Mouse (Mus musculus) adrenal gland, adult 18-20 months (tissue): ENCODE results near the gene Ppil1. TPM values are rescaled to one million over a fixed set of nuclear protein-coding genes. Genes with fewer than 3 reads are reported as not detected.
"Not testable (repeated sequence)": the region's sequence is repeated elsewhere in the genome, so short reads cannot be mapped to it uniquely, and the experiment has no call there.

Experiments used
- DNase-seq, 2 experiments: peaks; one replicate each; pipeline ENCODE4 v3.0.0; 2021 to 2022; ENCODE audit warnings: low spot score in 2 of 2
- total RNA-seq, 2 experiments: library from RNA; stranded (reverse); gene quantifications; 1 replicate in 1 of 2; 2 replicates in 1 of 2; pipeline ENCODE4 v1.2.3; 2021

The Ppil1 gene
- total RNA-seq, 2 experiments from 2014 or later, result 21.3 to 22.4 TPM

DNA sequence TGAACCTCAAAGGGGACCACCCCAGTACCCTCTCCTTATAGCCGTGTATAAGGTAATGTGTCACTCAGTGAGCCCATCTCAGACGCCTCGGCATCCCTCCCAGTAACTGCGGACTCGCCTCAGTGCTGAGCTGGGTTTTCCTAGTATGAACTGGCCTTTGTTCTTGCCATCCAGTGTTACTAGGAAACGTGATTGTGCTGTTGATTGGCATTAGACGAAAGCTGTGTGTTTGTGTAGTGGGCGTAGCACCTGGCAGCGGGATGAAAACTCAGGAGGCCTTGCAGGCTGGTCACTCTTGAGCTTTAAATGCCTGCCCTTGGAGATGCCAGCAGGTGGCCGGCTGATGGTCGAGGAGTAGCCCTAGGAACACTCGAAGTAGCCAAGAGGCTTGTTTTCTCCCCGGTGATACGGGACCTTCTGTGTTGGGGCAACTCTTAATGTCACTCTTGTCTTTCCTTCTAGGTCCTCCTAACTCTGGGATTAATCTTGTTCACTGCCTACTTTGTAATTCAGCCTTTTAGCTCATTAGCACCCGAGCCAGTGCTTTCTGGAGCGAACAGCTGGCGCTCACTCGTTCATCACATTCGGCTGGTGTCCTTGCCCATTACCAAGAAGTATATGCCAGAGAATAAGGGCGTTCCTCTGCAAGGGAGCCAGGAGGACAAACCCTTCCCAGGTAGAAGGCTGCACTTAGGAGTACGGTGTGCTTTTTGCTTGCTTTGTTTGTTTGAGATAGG lies 18.4 kb upstream of the Ppil1 start:
- no peak for DNase-seq

- DNase-seq, result no peak
Measured at GRCm38 (mm10) chr17:29281541-29281940, 17.6 kb upstream of the Ppil1 start.

- no peak for DNase-seq
Measured at GRCm38 (mm10) chr17:29280422-29280821, 16.4 kb upstream of the Ppil1 start.

- no peak for DNase-seq
Measured at GRCm38 (mm10) chr17:29273889-29274288, 9.9 kb upstream of the Ppil1 start.

GRCm38 (mm10) chr17:29273156-29273555 lies 9.2 kb upstream of the Ppil1 start:
- no peak for DNase-seq

- no peak for DNase-seq
Measured at GRCm38 (mm10) chr17:29270148-29270698, 6.2 kb upstream of the Ppil1 start.

GRCm38 (mm10) chr17:29269349-29269706 lies 5.3 kb upstream of the Ppil1 start:
- no peak for DNase-seq

GRCm38 (mm10) chr17:29268682-29269348 lies 4.8 kb upstream of the Ppil1 start, which contains the start of gene BC004004:
TSS of gene BC004004 (plus strand) at chr17:29268788.
- DNase-seq, result peak; percentile 92 to 94

DNA sequence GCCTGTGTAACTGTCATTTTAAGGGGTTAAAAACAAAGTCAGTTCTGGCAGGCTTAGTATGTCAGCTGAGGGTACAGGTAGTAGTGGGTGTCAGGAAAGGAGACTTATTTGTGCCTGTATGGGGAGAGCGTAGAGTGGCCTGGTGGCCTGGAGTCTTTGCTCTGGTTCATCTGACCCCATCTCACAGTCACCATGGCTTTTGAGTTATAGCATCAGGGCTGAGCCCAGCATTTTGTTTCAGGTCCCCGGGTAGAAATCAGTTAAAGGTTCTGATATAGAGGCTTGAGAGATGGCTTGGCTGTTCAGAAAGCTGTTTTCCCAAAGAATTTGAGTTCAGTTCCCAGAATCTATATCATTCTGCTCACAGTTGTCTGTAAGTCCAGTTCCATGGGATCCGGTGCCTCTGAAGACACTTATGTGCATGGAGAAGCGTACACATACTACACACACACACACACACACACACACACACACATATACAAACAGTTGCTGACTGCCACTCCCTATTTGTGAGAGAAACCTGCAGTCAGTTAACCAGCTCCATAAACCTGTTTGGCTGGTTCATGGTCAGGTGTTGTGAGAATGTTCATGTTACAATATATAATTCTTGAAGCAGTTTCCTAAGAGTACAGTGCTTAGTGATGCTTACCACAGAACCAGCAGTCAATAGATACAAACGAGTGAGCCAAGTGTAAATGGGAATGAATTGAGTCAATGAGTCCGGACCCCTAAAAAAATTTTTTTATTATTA lies 4.1 kb upstream of the Ppil1 start:
- no peak for DNase-seq

DNA sequence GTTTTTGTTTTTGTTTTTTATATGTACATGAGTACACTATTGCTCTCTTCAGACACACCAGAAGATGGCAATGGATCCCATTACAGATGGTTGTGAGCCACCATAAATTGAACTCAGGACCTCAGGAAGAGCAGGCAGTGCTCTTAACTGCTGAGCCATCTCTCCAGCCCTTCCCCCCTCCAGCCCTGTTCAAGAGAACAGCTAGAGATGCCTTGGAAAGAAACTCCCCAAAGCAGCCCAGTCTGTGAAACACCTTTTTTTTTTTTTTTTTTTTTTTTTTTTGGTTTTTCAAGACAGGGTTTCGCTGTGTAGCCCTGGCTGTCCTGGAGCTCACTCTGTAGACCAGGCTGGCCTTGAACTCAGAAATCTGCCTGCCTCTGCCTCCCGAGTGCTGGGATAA lies 3.1 kb upstream of the Ppil1 start:
- DNase-seq, result not testable (repeated sequence)

DNA sequence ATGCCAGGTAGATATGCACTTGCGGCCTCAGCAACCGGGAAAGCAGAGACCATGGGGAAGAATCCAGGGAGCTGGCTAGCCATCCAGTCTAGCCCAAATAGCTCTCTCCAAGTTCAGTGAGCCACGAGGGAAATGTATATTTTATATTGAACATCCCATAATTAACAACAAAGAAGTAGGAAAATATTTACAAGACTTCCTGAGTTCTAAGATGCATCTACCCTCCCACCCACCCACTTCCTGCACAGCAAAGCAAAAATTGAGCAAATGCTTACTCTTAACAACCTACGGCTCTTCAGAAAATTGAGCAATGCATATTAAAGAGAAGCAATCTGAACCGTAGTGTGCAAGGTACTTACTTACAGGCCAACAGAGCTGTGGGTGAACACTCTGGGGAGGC lies 774 bp upstream of the Ppil1 start:
- no peak for DNase-seq

- DNase-seq, result no peak
Measured at GRCm38 (mm10) chr17:29263417-29263816, 569 bp downstream of the Ppil1 start.

DNA sequence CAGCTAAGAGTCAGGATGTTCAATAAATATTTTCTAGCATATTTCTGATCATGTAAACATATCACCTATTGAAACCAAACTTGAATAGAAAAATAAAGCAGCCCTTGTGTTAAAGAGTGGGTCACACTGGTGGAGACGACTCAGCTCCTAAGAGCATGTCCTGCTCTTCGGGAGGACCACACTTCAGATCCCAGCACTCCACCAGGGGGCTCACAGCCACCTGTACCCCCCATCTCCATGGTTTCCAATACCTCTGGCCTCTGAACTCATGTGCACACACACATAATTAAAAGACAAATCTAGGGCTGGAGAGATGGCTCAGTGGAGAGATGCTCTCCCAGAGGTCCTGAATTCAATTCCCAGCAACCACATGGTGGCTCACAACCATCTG lies 1.7 kb downstream of the Ppil1 start:
- no peak for DNase-seq

- DNase-seq, result no peak
Measured at GRCm38 (mm10) chr17:29261603-29262258, 2.3 kb downstream of the Ppil1 start.

GRCm38 (mm10) chr17:29260501-29260900 lies 3.5 kb downstream of the Ppil1 start:
- DNase-seq, result no peak

DNA sequence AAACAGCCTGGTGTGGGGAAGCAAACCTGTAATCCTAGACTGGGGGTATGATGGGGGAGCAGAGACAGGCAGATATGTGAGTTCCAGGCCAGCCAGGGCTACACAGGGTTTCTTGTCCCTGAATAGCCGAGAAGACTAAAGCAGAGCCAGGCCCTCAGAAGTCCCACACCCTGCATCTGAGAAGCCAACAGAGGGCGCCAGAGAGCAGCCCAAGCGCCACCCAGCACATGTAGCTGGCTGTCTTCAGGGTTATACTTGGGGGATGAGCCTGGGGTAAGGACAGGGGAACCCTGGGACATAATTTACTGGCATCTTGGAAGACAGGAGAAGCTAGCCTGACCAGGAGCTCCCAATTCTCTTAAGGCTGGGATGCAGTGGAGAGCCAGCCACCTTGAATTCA lies 4.5 kb downstream of the Ppil1 start:
- DNase-seq, result peak; percentile 68 to 75

- DNase-seq, result no peak
Measured at GRCm38 (mm10) chr17:29258921-29259320, 5.1 kb downstream of the Ppil1 start.

DNA sequence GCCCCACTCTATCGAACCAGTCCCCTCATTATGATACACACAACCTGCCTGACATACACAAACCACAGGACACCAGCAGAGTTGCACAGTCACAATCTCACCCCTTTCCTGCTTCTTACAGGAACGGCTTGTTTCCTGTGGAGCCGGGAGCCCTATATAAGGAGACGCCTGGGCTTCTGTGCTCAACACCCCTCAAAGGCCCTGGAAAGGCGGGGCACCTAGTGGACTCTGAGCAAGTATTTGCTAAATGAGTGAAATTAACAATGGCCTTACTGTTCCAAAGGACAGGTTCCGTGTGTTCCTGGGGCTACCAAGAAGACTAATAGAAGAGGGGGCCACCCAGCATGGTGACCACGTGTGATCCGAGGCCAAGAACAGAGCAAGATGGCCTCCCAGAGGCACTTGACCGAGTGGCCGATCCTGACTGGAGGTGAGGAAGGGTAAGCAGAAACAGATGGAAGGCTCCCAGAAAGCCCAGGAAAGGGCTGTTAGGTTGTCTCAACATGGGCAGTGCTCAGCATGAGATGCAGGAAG lies 5.9 kb downstream of the Ppil1 start:
- DNase-seq, result no peak

DNA sequence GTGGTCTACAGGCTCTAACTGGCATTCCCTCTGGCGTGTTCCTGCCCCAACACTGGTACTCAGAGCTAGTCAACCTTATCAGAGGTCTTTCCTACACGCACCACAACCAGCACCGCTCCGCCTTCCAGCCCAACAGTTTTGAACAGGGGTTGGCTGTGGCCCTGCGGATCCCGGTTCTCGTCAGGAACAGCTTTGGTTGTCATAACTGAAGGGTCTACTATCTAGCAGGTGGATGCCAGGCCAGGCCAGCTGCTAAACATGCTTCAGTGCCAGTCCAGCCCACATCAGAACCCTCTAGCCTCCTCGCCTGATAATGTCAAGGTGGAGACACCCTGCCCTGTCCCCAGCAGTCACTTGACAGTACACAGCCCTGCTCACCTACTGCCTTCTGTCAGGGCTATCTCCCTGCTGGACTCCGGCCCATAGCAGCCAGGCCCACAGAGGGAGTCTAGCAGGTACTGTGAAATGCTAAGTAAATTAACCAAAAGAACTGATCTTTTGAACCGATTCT lies 6.9 kb downstream of the Ppil1 start:
- DNase-seq, result no peak

DNA sequence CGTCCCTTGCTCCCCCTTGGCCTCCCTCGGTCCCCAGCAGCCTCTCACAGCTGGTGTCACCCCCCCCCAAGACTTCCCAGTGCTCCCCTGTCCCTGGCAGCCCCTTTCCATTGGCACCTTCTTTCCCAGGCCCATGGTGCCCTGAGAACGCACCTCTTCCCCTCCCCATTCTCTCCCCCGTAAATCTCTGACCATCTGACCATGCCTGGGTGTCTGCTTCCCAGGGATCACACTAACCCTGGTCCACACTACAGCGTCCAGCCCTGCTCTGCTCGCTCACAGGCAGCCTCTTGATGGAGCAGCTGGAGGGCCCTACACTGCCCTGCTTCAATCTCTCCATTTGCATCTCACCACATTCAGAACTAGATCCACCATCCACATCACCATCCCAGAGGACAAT lies 7.5 kb downstream of the Ppil1 start:
- DNase-seq, result no peak

DNA sequence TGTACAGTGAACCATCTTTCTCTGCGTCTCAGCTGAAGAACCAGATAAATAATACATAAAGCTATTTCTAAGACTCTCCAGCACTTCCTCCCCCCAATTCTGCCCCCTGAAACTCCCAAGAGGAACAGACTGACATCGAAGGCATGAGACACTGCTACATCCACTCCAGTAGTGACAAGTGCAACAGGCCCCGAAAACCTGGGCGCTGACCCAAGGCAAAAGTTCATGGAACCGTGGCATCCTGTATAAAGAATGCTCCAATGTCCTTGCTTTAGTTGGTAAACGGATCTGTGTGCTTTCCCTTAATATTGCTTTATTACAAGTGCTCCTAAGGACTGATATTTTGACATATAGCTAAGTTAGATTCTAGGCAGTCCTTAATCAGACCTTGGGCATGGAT lies 9.2 kb downstream of the Ppil1 start:
- not testable (repeated sequence) for DNase-seq
